Mouse (Mus musculus) ES-Bruce4 (cell line): Measurements from ENCODE around the gene Clcn2.
A peak's percentile ranks its signal among the peaks of the same experiment; 100 is the strongest.

ENCODE experiments used
- CTCF ChIP-seq: IDR thresholded peaks from one replicate; pipeline ENCODE4 v1.8.1; 2011; ENCODE audit warnings: low read depth, low read length
- EP300 ChIP-seq: IDR thresholded peaks from 2 replicates; pipeline ENCODE4 v1.6.1; 2011; ENCODE audit warnings: low read depth, low read length; ENCODE audit not compliant: insufficient read depth
- POLR2A ChIP-seq: IDR thresholded peaks from one replicate; pipeline ENCODE4 v1.8.1; 2011; ENCODE audit warnings: low read length; ENCODE audit not compliant: insufficient read depth

GRCm38 (mm10) chr16:20710810-20711209 is 6.7 kb downstream of the Clcn2 start:
- no peak for TF ChIP-seq EP300
- TF ChIP-seq POLR2A, result no peak
- TF ChIP-seq CTCF, result peak; percentile 18
